20 mouse cellular contexts compared by ENCODE assay signal in genomic region chr6:114790084-114790483, GRCm38 (mm10).
DNase-seq lines count a peak whose midpoint lies in the region; ATAC-seq lines count a peak whose summit lies in the region.
"Had no signal": no experiment of that assay in that cellular context is flagged by ENCODE, and none has a peak within 500 bp of the region (broad histone marks: within the 10 kb centered on the region; RNA-seq: fewer than 3 reads in every experiment).

No protein-coding gene starts in this region.

- no peaks in the 10 kb centered on the region for H3K27me3 ChIP-seq in splenic B cell, adult 2 months (ENCODE audit: control insufficient read depth, insufficient read depth, low read length, poor library complexity, severe bottlenecking)
- H3K27me3 ChIP-seq: embryonic facial prominence, embryonic 12.5 days; hindbrain, embryonic 13.5 days had no signal

- peak; percentile 77 for ATAC-seq in inflammation-experienced regulatory T-cells, adult 6 months
- ATAC-seq: forebrain, embryonic 16.5 days; hindbrain, postnatal 0 days; intestine, embryonic 16.5 days had no signal

- DNase-seq in CD4-positive helper T cell, adult 2 months (ENCODE audit: low read depth, low spot score), result peak; percentile 37
- peak; percentile 79 for DNase-seq in Muller cell, postnatal 12 days (ENCODE audit: inconsistent ontology term)
- DNase-seq in splenic B cell, adult 2 months (ENCODE audit: low read depth, low spot score), result peak; percentile 36
- DNase-seq in urinary bladder, postnatal 4 days (ENCODE audit: low spot score in 2 of 2), result no peak
- no peak for DNase-seq in kidney, postnatal 14 days
- no peak for DNase-seq in cerebellum, adult 9-11 months
- DNase-seq: adrenal gland, postnatal 14 days; cerebellum, adult 18-20 months; cerebellum, postnatal 14 days; embryo, embryonic 11 days; gastrocnemius, postnatal 10 days; heart, adult 18-20 months; heart, postnatal 10 days had no signal

- H3K36me3 ChIP-seq in splenic B cell, adult 2 months (ENCODE audit: control insufficient read depth, insufficient read depth, low read length, poor library complexity, severe bottlenecking), result no peaks in the 10 kb centered on the region; the same call in 1 of the 2 replicates
- H3K36me3 ChIP-seq: embryonic facial prominence, embryonic 12.5 days; heart, embryonic 10.5 days; hindbrain, embryonic 13.5 days had no signal

Comparison
In these comparisons a context has a peak if more than half of its experiments do, and no peak if none do; other contexts are left out.
1. DNase-seq: peak in CD4-positive helper T cell, adult 2 months (single experiment), Muller cell, postnatal 12 days (single experiment) and splenic B cell, adult 2 months (single experiment); none in urinary bladder, postnatal 4 days (0 of 2), kidney, postnatal 14 days (single experiment) and cerebellum, adult 9-11 months (single experiment).